Mouse (Mus musculus) intestine, embryonic 14.5 days (tissue): ENCODE data around the gene Hecw2. TPM values are rescaled to one million over a fixed set of nuclear protein-coding genes. Genes with fewer than 3 reads are reported as not detected.

ENCODE experiments used
- ATAC-seq: fragments of 200-750 bp; cut with Nextera tagmentation; replicated peaks from 2 replicates; pipeline ENCODE4 v1.8.0; 2017; ENCODE audit warnings: low read depth, moderate number of reproducible peaks, moderate TSS enrichment, moderate library complexity; ENCODE audit not compliant: low FRiP score, low TSS enrichment
- DNase-seq: peaks from one replicate; pipeline ENCODE4 v3.0.0-alpha.2; 2018; ENCODE audit warnings: low spot score
- H3K27ac ChIP-seq: fragments of 300-500 bp; sonication (generic); 2 replicates; pipeline ENCODE4 v1.5.1; 2014; ENCODE audit warnings: low read depth, mild to moderate bottlenecking, control low read depth
- H3K27me3 ChIP-seq: fragments of 300-500 bp; sonication (generic); replicated peaks from 2 replicates; pipeline ENCODE4 v1.6.1; 2014; ENCODE audit warnings: low read length, control low read depth; ENCODE audit not compliant: control insufficient read depth, insufficient read depth
- H3K36me3 ChIP-seq: fragments of 300-500 bp; sonication (generic); 2 replicates; pipeline ENCODE4 v1.6.1; 2014; ENCODE audit warnings: low read length, control low read depth; ENCODE audit not compliant: control insufficient read depth, insufficient read depth
- H3K4me1 ChIP-seq: fragments of 300-500 bp; sonication (generic); replicated peaks from 2 replicates; pipeline ENCODE4 v1.6.1; 2014; ENCODE audit warnings: low read length, control low read depth, mixed read lengths; ENCODE audit not compliant: control insufficient read depth, insufficient read depth
- H3K4me2 ChIP-seq: fragments of 300-500 bp; sonication (generic); 2 replicates; pipeline ENCODE4 v1.6.1; 2014; ENCODE audit warnings: low read length
- H3K4me3 ChIP-seq: fragments of 300-500 bp; sonication (generic); 2 replicates; pipeline ENCODE4 v1.5.1; 2014; ENCODE audit warnings: low read depth, low read length, control low read depth, mixed read lengths
- H3K9ac ChIP-seq: fragments of 300-500 bp; sonication (generic); 2 replicates; pipeline ENCODE4 v1.6.1; 2014; ENCODE audit warnings: mild to moderate bottlenecking, low read length
- H3K9me3 ChIP-seq: fragments of 300-500 bp; sonication (generic); 2 replicates; pipeline ENCODE4 v1.6.1; 2016; ENCODE audit warnings: low read length, control low read depth; ENCODE audit not compliant: control insufficient read depth
- WGBS: fragments of 180-500 bp; shearing (Covaris S2); extraction: QIAGEN DNeasy Blood & Tissue Kit; methylation state at CpG from one replicate; pipeline ENCODE4 v1.1.7; 2014; 5-methylcytosine and 5-hydroxymethylcytosine counted together
- polyA plus RNA-seq: library from polyadenylated mRNA; unstranded; fragments of >200 nt; fragmentation: Nextera tagmentation; extraction: Ambion mirVana; gene quantifications from 2 replicates; pipeline ENCODE4 v1.2.1, GENCODE M21; 2014

Hecw2 gene
- polyA plus RNA-seq, 1 experiment from 2014 or later = 1.6 TPM

DNA sequence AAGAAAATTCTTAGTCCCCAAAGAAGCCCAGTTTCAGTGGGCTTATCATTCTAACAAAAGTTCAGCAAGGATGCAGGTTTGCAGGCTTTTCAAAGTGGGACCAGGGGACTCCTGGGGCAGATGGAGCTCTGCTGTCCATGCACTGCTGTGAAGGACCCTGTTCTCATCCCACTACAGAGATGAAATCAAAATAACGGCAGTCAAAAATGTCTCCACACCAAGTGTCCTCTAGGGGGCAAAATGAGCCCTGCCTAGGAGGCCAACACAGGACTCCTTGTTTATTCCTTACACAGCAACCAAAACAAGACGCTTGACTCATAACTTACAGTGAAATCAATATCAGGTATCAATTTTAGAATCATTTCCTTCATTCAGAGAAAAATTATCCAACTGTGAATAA, 155.9 kb downstream of the Hecw2 start:
- Histone ChIP-seq H3K9me3 (no peaks in the 10 kb centered on the region), H3K36me3 (no peaks in the 10 kb centered on the region), H3K4me1 (no peaks in the 10 kb centered on the region), H3K27ac (no peak overlapping the region), H3K9ac (no peak overlapping the region), H3K4me3 (no peak overlapping the region), H3K4me2 (no peak overlapping the region), H3K27me3 (no peaks in the 10 kb centered on the region)
- DNase-seq = no peak
- 50% methylated on average over 2 of the region's 2 CpGs for WGBS
- ATAC-seq = no peak

DNA sequence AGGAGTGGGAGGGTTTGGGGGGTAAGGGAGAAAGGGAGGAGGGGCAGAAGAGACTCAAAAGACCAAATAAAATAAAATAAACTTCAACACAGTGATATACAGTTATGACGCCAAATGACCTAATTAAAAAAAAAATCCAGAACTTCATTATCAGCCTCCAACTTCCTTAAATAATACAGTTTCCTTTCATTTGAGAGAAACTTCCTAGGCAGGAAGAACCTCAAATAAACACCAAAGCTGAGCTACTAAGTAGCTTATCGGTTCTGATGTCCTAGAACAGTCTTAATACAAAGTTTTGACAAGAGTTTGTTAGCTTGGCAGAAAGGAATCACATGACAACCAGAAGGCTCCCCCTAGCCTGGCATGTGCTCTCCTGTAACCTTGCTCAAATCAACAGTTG, 177.3 kb downstream of the Hecw2 start:
- Histone ChIP-seq H3K4me3 (no peak overlapping the region), H3K9ac (no peak overlapping the region), H3K27ac (no peak overlapping the region), H3K27me3 (no peaks in the 10 kb centered on the region), H3K4me1 (no peaks in the 10 kb centered on the region), H3K36me3 (no peaks in the 10 kb centered on the region), H3K9me3 (no peaks in the 10 kb centered on the region; the same call in 1 of the 2 replicates), H3K4me2 (no peak overlapping the region)
- WGBS = 76% methylated on average over 2 of the region's 2 CpGs
- DNase-seq (no peak), ATAC-seq (no peak)

DNA sequence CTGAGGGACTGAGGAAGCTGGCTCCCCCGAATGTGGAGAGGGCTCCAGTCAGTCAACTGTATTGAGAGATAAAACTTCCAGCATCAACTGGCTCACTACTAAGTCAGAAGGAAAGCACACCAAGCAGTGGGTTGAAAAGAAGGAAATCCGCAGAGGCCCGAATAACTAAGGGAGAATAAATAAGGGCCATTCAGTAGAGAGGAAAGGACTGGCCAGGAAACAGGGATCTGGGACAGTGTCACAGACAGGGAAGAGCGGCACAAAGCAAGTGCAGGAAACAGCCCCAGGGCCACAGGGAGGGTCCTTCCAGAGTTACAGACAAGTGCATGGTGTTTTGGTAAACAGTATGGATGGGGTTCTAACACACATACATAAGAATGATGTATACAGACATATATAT, 179.2 kb downstream of the Hecw2 start:
- H3K9me3 ChIP-seq = no peaks in the 10 kb centered on the region
- H3K36me3 ChIP-seq = no peaks in the 10 kb centered on the region
- no peak overlapping the region for H3K9ac ChIP-seq
- ATAC-seq (no peak), DNase-seq (no peak)
- H3K27me3 ChIP-seq = no peaks in the 10 kb centered on the region
- H3K4me3 ChIP-seq = no peak overlapping the region
- H3K4me2 ChIP-seq = no peak overlapping the region
- no peak overlapping the region for H3K27ac ChIP-seq
- no peaks in the 10 kb centered on the region for H3K4me1 ChIP-seq
- WGBS = 74% methylated on average over 4 of the region's 4 CpGs

DNA sequence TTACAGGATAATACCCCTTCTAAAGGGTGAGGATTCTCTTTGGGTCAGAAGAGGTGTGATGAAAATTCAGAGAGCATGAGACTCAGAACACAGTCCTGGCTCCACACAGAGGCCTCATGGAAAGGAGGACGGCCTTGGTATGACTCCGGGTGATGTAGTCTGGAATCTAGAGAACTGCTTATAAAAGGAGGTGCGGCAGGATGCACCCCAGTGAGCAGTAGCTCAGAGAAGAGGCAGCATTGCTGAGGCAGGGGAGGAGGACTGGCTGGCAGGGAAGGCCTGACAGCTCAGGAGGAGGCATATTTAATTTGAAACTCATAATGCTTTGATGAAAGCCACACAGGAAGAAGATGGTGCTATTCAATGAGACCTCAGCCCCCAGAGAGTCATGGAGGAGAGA, 182.6 kb downstream of the Hecw2 start:
- H3K9me3 ChIP-seq = no peaks in the 10 kb centered on the region
- H3K4me1 ChIP-seq = no peaks in the 10 kb centered on the region
- H3K27ac ChIP-seq = no peak overlapping the region
- ATAC-seq (no peak), DNase-seq (no peak)
- no peaks in the 10 kb centered on the region for H3K36me3 ChIP-seq
- no peaks in the 10 kb centered on the region for H3K27me3 ChIP-seq
- no peak overlapping the region for H3K4me3 ChIP-seq
- 75% methylated on average over 3 of the region's 3 CpGs for WGBS
- H3K4me2 ChIP-seq = no peak overlapping the region
- no peak overlapping the region for H3K9ac ChIP-seq

DNA sequence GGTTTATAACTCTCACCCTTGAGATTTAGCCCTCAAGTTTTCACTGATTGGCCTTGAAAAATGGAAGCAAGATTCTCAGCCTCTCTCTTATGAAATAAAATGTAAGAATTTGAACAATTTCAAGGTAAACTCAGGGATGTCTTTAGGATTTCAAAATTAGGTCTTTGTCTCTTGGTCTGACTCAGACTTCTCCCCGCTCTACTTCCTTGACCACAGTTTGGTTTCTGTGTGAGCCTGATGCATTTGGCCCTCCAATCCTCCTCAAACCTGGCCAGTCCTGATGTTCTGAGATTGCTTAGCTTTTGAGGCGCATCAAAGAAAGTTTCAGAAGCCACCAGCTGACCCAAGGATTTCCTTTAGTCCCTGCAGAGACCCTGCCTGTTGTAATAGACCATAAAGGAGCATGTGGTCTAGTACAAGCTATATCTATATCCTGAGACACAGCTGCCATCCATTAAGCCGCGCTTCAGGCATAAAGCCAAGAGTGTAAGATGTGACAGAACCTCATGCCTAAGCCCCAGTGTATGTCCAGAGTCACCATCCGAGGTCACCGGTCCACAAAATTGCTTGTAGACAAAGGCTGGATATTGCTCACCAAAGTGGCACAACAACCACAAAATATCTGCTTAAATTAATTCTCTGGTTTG, 185.4 kb downstream of the Hecw2 start:
- H3K4me1 ChIP-seq = no peaks in the 10 kb centered on the region

DNA sequence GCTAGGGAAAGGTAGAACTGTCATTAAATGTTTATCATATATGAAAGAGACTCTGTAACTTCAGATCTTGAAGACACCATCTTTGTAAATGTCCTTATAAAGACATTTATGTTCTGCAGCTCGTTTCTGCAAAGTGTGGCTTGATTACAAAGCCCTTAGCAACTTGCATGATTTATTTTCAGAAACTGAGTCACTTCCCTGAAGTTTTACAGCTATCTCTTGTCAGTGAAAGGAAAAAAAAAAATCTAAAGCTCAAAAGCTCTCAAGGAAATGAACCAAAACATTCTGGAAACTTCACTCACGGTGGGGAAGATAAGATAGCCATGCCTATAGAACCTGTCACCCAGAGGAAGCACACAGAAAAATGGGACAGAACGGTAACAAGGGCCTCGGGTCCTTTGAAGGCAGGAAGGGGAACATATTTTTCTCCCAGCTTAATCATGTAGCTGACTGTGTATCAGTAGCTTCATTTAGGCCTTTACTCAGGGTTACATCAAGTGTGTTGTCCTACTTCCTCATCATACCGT, 189.0 kb downstream of the Hecw2 start:
- no peak overlapping the region for H3K4me3 ChIP-seq
- no peaks in the 10 kb centered on the region for H3K4me1 ChIP-seq
- H3K4me2 ChIP-seq = no peak overlapping the region
- H3K9me3 ChIP-seq = no peaks in the 10 kb centered on the region
- H3K27ac ChIP-seq = no peak overlapping the region
- no peaks in the 10 kb centered on the region for H3K36me3 ChIP-seq
- no peak overlapping the region for H3K9ac ChIP-seq
- DNase-seq = no peak
- no peak for ATAC-seq
- H3K27me3 ChIP-seq = no peaks in the 10 kb centered on the region
- WGBS = 44% methylated on average over 5 of the region's 5 CpGs

More for the DNA sequence above, 185.4 kb downstream of the Hecw2 start:
- Histone ChIP-seq H3K4me2 (no peak overlapping the region), H3K9me3 (no peaks in the 10 kb centered on the region), H3K9ac (no peak overlapping the region), H3K4me3 (no peak overlapping the region), H3K27ac (no peak overlapping the region), H3K36me3 (no peaks in the 10 kb centered on the region), H3K27me3 (no peaks in the 10 kb centered on the region)
- no peak for DNase-seq
- WGBS = 90% methylated on average over 6 of the region's 6 CpGs
- no peak for ATAC-seq

DNA sequence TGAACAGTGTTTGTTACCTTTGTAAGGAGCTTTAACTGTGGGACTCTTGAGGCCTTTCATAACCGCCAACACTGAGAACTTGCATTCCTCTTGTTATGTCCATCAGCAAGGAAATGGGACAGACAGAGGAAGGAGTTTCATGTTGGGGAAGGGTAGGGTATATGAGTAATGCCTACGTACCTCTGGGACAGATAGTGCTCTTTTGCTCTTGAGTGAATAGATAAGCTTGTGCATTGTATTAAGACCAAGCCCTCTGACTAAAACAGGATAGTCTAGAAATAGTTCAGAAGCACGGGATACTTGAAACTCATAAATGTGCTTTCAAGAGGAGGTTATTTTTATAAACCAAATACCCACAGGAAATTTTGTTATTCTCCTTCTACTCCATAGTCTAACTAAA, 191.7 kb downstream of the Hecw2 start:
- H3K4me1 ChIP-seq = no peaks in the 10 kb centered on the region
- H3K4me3 ChIP-seq = no peak overlapping the region
- H3K9me3 ChIP-seq = no peaks in the 10 kb centered on the region
- H3K27me3 ChIP-seq = no peaks in the 10 kb centered on the region
- H3K27ac ChIP-seq = no peak overlapping the region
- WGBS = 86% methylated on average over 3 of the region's 3 CpGs
- no peak for ATAC-seq
- no peak overlapping the region for H3K9ac ChIP-seq
- no peak overlapping the region for H3K4me2 ChIP-seq
- DNase-seq = no peak
- no peaks in the 10 kb centered on the region for H3K36me3 ChIP-seq

DNA sequence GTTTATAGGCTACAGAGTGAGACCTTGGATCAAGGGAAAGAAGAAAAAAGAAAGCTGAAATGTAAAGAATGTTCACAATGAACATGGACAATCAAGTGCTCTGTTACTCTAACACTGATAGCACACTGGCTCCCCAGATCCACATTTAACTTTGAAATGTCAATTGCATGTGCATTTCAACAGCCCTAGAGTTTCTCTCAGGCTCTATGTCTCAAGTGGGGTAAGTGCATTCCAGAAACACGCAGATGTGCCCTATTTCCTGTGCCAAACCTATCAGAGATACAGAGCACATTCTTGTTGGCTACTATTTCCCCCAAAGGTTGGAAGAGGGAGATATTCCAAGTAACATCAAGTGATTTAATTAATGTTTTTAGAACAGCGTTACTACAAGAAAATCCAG, 192.9 kb downstream of the Hecw2 start:
- Histone ChIP-seq H3K27me3 (no peaks in the 10 kb centered on the region), H3K9ac (no peak overlapping the region), H3K4me1 (no peaks in the 10 kb centered on the region), H3K9me3 (no peaks in the 10 kb centered on the region), H3K4me3 (no peak overlapping the region), H3K27ac (no peak overlapping the region), H3K4me2 (no peak overlapping the region), H3K36me3 (no peaks in the 10 kb centered on the region)
- WGBS = 84% methylated on average over 2 of the region's 2 CpGs
- ATAC-seq (no peak), DNase-seq (no peak)

DNA sequence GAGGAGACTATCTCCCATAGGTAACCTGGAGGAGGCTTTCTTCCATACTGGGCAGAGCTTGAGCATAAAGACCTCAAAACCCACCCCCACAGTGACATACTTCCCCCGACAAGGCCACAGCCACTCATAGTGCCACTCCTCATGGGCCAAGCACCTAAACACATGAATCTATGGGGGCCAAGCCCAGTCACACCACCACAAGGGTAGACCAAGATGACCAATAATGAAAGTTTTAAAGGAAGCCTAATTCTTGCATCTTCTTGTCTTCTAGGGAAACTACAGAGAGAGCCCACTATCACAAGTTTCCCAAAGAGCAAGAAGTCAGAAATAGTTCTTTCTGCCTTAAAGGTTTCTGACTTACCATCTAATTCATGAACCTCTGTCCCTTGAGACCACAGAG, 197.7 kb downstream of the Hecw2 start:
- H3K9me3 ChIP-seq = no peaks in the 10 kb centered on the region

More for the DNA sequence above, 197.7 kb downstream of the Hecw2 start:
- WGBS = 81% methylated on average over 1 of the region's 1 CpGs
- H3K27ac ChIP-seq = no peak overlapping the region
- H3K4me3 ChIP-seq = no peak overlapping the region
- no peak overlapping the region for H3K4me2 ChIP-seq
- no peaks in the 10 kb centered on the region for H3K27me3 ChIP-seq
- ATAC-seq (no peak), DNase-seq (no peak)
- H3K36me3 ChIP-seq = no peaks in the 10 kb centered on the region
- no peak overlapping the region for H3K9ac ChIP-seq
- no peaks in the 10 kb centered on the region for H3K4me1 ChIP-seq
